In the genomic region with DNA sequence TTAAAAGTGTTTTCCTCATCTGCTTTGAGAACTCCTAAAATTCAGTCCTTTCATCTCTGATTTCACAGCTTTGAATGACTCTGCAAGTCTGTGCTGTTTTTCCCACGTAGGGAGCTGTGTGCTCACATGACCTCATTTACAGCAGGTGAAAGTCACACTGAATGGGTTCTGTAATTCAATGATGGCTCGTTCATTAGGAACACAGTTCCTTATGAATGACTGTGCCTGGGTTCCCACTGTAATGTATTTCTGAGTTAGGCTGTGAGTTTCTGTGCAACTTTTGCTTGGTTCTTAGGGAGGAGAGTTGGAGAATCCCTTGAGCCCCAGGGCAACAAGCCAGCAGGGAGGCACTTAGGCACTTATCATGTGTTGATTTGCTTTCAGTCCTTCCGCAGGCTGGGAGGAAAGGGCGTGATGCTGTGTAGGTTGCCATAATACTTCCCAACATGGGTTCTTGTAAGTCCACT, we compare ENCODE assay signal across 10 mouse cellular contexts. TPM values are rescaled to one million over a fixed set of nuclear protein-coding genes. Genes with fewer than 3 reads are reported as not detected.
DNase-seq lines count a peak whose midpoint lies in the region; ATAC-seq and TF ChIP-seq lines count a peak whose summit lies in the region.
"Had no signal": no experiment of that assay in that cellular context is flagged by ENCODE, and none has a peak within 500 bp of the region (broad histone marks: within the 10 kb centered on the region; RNA-seq: fewer than 3 reads in every experiment).

No protein-coding gene starts in this region.

- no peak overlapping the region for H3K9ac ChIP-seq in ES-E14 (ENCODE audit: insufficient read depth, low read depth, low read length, poor library complexity, severe bottlenecking)
- no peak overlapping the region for H3K9ac ChIP-seq in heart, embryonic 12.5 days
- H3K9ac ChIP-seq in kidney, embryonic 15.5 days: no peak overlapping the region

- WGBS in heart, embryonic 12.5 days: 12% methylated on average over 4 of the region's 4 CpGs
- WGBS in kidney, embryonic 15.5 days: 14% methylated on average over 4 of the region's 4 CpGs

- no peaks in the 10 kb centered on the region for H3K9me3 ChIP-seq in ES-E14 (ENCODE audit: control insufficient read depth, insufficient read depth, low read depth, low read length)
- H3K9me3 ChIP-seq in heart, embryonic 12.5 days (replicated peaks): no peaks in the 10 kb centered on the region
- H3K9me3 ChIP-seq in kidney, embryonic 15.5 days (replicated peaks): no peaks in the 10 kb centered on the region

- H3K27me3 ChIP-seq in heart, embryonic 12.5 days (replicated peaks): no peaks in the 10 kb centered on the region
- H3K27me3 ChIP-seq in kidney, embryonic 15.5 days: no peaks in the 10 kb centered on the region

- ATAC-seq in heart, embryonic 12.5 days (ENCODE audit: insufficient number of reproducible peaks, low FRiP score): no peak; the same call in 1 of the 2 replicates
- ATAC-seq in kidney, embryonic 15.5 days (replicated peaks; ENCODE audit: low FRiP score): 0 out of 2 replicates have a peak, but pooled peaks have one; percentile 25
- ATAC-seq in granulocyte monocyte progenitor cell, adult 5-6 weeks (replicated peaks; ENCODE audit: poor library complexity, severe bottlenecking): no peak
- ATAC-seq: intestine, postnatal 0 days had no signal

- no peak overlapping the region for H3K27ac ChIP-seq in ES-E14 (ENCODE audit: insufficient read depth, low read depth, low read length, poor library complexity, severe bottlenecking)
- no peak overlapping the region for H3K27ac ChIP-seq in heart, embryonic 12.5 days (ENCODE audit: poor library complexity, severe bottlenecking)
- no peak overlapping the region for H3K27ac ChIP-seq in kidney, embryonic 15.5 days

- H3K4me3 ChIP-seq in ES-E14 (ENCODE audit: insufficient read depth in 1 of 2, low read depth in 1 of 2, low read length in 2 of 2, poor library complexity in 1 of 2, severe bottlenecking in 1 of 2): no peak overlapping the region
- no peak overlapping the region for H3K4me3 ChIP-seq in heart, embryonic 12.5 days
- no peak overlapping the region for H3K4me3 ChIP-seq in kidney, embryonic 15.5 days (replicated peaks)

- H3K4me1 ChIP-seq in ES-E14 (ENCODE audit: control insufficient read depth in 2 of 2, insufficient read depth in 2 of 2, low read length in 2 of 2, poor library complexity in 1 of 2): no peaks in the 10 kb centered on the region
- H3K4me1 ChIP-seq in heart, embryonic 12.5 days (replicated peaks): peaks cover 10% of the 10 kb centered on the region
- no peaks in the 10 kb centered on the region for H3K4me1 ChIP-seq in kidney, embryonic 15.5 days

- peak; percentile 4 for DNase-seq in embryo, embryonic 10 days (ENCODE audit: low spot score)
- DNase-seq in embryo, embryonic 9.5 days (ENCODE audit: extremely low spot score): no peak
- peak; percentile 42 for DNase-seq in ES-E14 (ENCODE audit: low read depth, low spot score)
- no peak for DNase-seq in left cerebral cortex, adult 11 months (ENCODE audit: low spot score)
- DNase-seq in ovary, postnatal 36 days (ENCODE audit: low spot score): no peak
- DNase-seq: thymus, postnatal 36 days had no signal

- peak overlapping the region; percentile 1; the same call in 1 of the 2 replicates for H3K4me2 ChIP-seq in heart, embryonic 12.5 days
- H3K4me2 ChIP-seq in kidney, embryonic 15.5 days: no peak overlapping the region

- in situ Hi-C loops in ES-E14 (cut with MboI; ENCODE audit: low sequenced_read_pairs in 2 of 2, unreplicated experiment in 2 of 2): no loop called here

- no peaks in the 10 kb centered on the region for H3K36me3 ChIP-seq in ES-E14 (ENCODE audit: control insufficient read depth, insufficient read depth, low read length, poor library complexity, severe bottlenecking)
- H3K36me3 ChIP-seq in heart, embryonic 12.5 days: no peaks in the 10 kb centered on the region
- H3K36me3 ChIP-seq in kidney, embryonic 15.5 days: no peaks in the 10 kb centered on the region

TF ChIP-seq in ES-E14, 5 proteins besides CTCF, POLR2A, EP300 and RAD21:
- TF ChIP-seq CHD2 (IDR thresholded peaks at IDR 0.05; ENCODE audit: low read depth, low read length): no peak
- no peak for TF ChIP-seq ZC3H11A (IDR thresholded peaks at IDR 0.05; ENCODE audit: borderline replicate concordance, low read depth, low read length)
- no peak for TF ChIP-seq HCFC1 (IDR thresholded peaks at IDR 0.05; ENCODE audit: borderline replicate concordance, insufficient read depth, low read length)
- TF ChIP-seq MAFK (IDR thresholded peaks at IDR 0.05; ENCODE audit: insufficient read depth, low read depth, low read length): no peak
- TF ChIP-seq ZNF384 (IDR thresholded peaks at IDR 0.05; ENCODE audit: low read depth, low read length): no peak

RNA-seq across cellular contexts. Expression of gene Grin3a, which starts 46.3 kb away (rescaled TPM):
- total RNA-seq in ES-E14 (2012; rRNA removed): 0.11 and 0.18 TPM in 2 replicates
- polyA plus RNA-seq in heart, embryonic 12.5 days (2016; fragmentation: Nextera tagmentation; extraction: Ambion mirVana): 1.2 and 1.5 TPM in 2 replicates
- polyA plus RNA-seq in kidney, embryonic 15.5 days (2015; fragmentation: Nextera tagmentation; extraction: Ambion mirVana): 0.78 and 0.84 TPM in 2 replicates
- not detected in 2 replicates for total RNA-seq in granulocyte monocyte progenitor cell, adult 5-6 weeks (2014; fragmentation: Nextera tagmentation)
- under 0.01 TPM in 1 of 2 replicates, not detected in the other for total RNA-seq in granulocyte monocyte progenitor cell, adult 5-6 weeks (2017)

Comparison
In these comparisons a context has a peak if more than half of its experiments do, and no peak if none do; other contexts are left out.
1. DNase-seq: peak in embryo, embryonic 10 days (single experiment) and ES-E14 (single experiment); none in embryo, embryonic 9.5 days (single experiment), left cerebral cortex, adult 11 months (single experiment) and ovary, postnatal 36 days (single experiment).